In the genomic region with DNA sequence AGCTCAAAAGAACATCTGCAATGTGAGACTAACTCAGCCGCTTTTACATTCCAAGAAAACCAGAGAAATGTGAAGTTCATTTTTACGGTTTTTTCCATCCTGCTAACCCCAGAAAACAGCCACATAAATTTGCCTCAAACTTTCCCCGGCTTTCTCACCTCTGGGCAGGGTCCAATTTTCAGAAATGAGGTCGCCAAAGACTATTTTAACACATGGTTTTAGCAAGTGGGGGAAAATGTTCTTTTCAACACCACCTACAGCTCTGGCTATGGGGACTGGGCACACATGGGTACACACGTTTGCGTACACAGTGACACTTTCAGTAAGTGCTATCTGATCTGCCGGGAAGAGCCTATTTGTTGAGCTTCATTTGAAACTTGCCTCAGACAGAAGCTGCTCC, we compare ENCODE assay signal across 20 mouse cellular contexts. TPM values are rescaled to one million over a fixed set of nuclear protein-coding genes. Genes with fewer than 3 reads are reported as not detected.
A peak's percentile ranks its signal among the peaks of the same experiment; 100 is the strongest.
DNase-seq lines count a peak whose midpoint lies in the region; ATAC-seq and TF ChIP-seq lines count a peak whose summit lies in the region.
"Had no signal": no experiment of that assay in that cellular context is flagged by ENCODE, and none has a peak within 500 bp of the region (broad histone marks: within the 10 kb centered on the region; RNA-seq: fewer than 3 reads in every experiment).

No protein-coding gene starts in this region.

- ATAC-seq in limb, embryonic 15.5 days (ENCODE audit: insufficient number of reproducible peaks, low FRiP score, low TSS enrichment, low read depth): peak; percentile 35; the same call in 1 of the 2 replicates
- ATAC-seq: forebrain, embryonic 13.5 days; liver, embryonic 12.5 days; Patski had no signal

- WGBS in kidney, adult 2 months: 60% methylated on average over 7 of the region's 7 CpGs
- 29% methylated on average over 7 of the region's 7 CpGs for WGBS in limb, embryonic 15.5 days

- no peak overlapping the region for H3K4me2 ChIP-seq in limb, embryonic 15.5 days
- H3K4me2 ChIP-seq: forebrain, embryonic 13.5 days; hindbrain, embryonic 12.5 days; liver, embryonic 12.5 days had no signal

- DNase-seq in kidney, adult 2 months: peak; percentile 42
- no peak for DNase-seq in kidney, adult 8-10 months
- peak; percentile 56 for DNase-seq in right cerebral cortex, adult 18-20 months
- DNase-seq in right cerebral cortex, postnatal 14 days: no peak
- peak; percentile 23 for DNase-seq in kidney, postnatal 10 days
- no peak for DNase-seq in thymus, postnatal 14 days
- DNase-seq in heart, postnatal 36 days: no peak
- DNase-seq: adrenal gland, postnatal 10 days; cerebellum, adult 9-11 months; gastrocnemius, adult 2 months; lung, adult 2 months; lung, postnatal 36 days; retina, postnatal 1 day; thymus, postnatal 25 days had no signal

- TF ChIP-seq CTCF in kidney, adult 2 months (conservative IDR thresholded peaks at IDR 0.05; ENCODE audit: insufficient read depth, insufficient read length, low read depth, low read length): no peak

- H3K27me3 ChIP-seq in kidney, adult 2 months (replicated peaks; ENCODE audit: control insufficient read depth, insufficient read depth, low read length): no peaks in the 10 kb centered on the region
- H3K27me3 ChIP-seq in limb, embryonic 15.5 days: no peaks in the 10 kb centered on the region
- H3K27me3 ChIP-seq: forebrain, embryonic 13.5 days; hindbrain, embryonic 12.5 days; liver, embryonic 12.5 days; Patski had no signal

- H3K9ac ChIP-seq in limb, embryonic 15.5 days: no peak overlapping the region
- H3K9ac ChIP-seq: forebrain, embryonic 13.5 days; hindbrain, embryonic 12.5 days; liver, embryonic 12.5 days had no signal

- intact Hi-C loops in heart, postnatal 36 days (cut with DNase I): no loop called here

- H3K4me1 ChIP-seq in kidney, adult 2 months (ENCODE audit: control insufficient read depth, insufficient read depth, low read length): no peaks in the 10 kb centered on the region
- H3K4me1 ChIP-seq in limb, embryonic 15.5 days: peaks cover 34% of the 10 kb centered on the region
- H3K4me1 ChIP-seq: forebrain, embryonic 13.5 days; heart, embryonic 10.5 days; liver, embryonic 12.5 days had no signal

- no peak for TF ChIP-seq POLR2A in kidney, adult 2 months (IDR thresholded peaks at IDR 0.05; ENCODE audit: low read depth, low read length)

- no peaks in the 10 kb centered on the region for H3K36me3 ChIP-seq in kidney, adult 2 months (ENCODE audit: control insufficient read depth, insufficient read depth, low read length)
- no peaks in the 10 kb centered on the region for H3K36me3 ChIP-seq in limb, embryonic 15.5 days
- H3K36me3 ChIP-seq: heart, embryonic 10.5 days; hindbrain, embryonic 12.5 days; liver, embryonic 12.5 days had no signal

- H3K9me3 ChIP-seq in limb, embryonic 15.5 days: no peaks in the 10 kb centered on the region
- H3K9me3 ChIP-seq: forebrain, embryonic 13.5 days; heart, embryonic 10.5 days; hindbrain, embryonic 12.5 days; liver, embryonic 12.5 days had no signal

- H3K4me3 ChIP-seq in kidney, adult 2 months (ENCODE audit: insufficient read depth, low read depth, low read length): no peak overlapping the region
- H3K4me3 ChIP-seq in limb, embryonic 15.5 days: no peak overlapping the region
- H3K4me3 ChIP-seq: forebrain, embryonic 13.5 days; gastrocnemius, adult 2 months; heart, embryonic 10.5 days; hindbrain, embryonic 12.5 days; liver, embryonic 12.5 days had no signal

- 0 out of 2 replicates have a peak overlapping the region, but pooled peaks have one; percentile 16 for H3K27ac ChIP-seq in kidney, adult 2 months (ENCODE audit: insufficient read depth, low read depth, low read length)
- H3K27ac ChIP-seq in limb, embryonic 15.5 days: peak overlapping the region; percentile 88
- H3K27ac ChIP-seq: forebrain, embryonic 13.5 days; gastrocnemius, adult 2 months; heart, embryonic 10.5 days; hindbrain, embryonic 12.5 days; liver, embryonic 12.5 days had no signal

RNA-seq across cellular contexts. Expression of a gene that starts 40.5 kb away (rescaled TPM):
- 4.9 and 7.0 TPM in 2 replicates for polyA plus RNA-seq in kidney, adult 2 months (2012; rRNA removed)
- polyA plus RNA-seq in limb, embryonic 15.5 days (2015; fragmentation: Nextera tagmentation; extraction: Ambion mirVana): 11.5 and 12.0 TPM in 2 replicates
- 1 to 10 TPM; 2.1 to 2.4 TPM for total RNA-seq in heart, postnatal 36 days (2021)

Comparison
In these comparisons a context has a peak if more than half of its experiments do, and no peak if none do; other contexts are left out.
1. DNase-seq: peak in kidney, adult 2 months (single experiment), right cerebral cortex, adult 18-20 months (single experiment) and kidney, postnatal 10 days (single experiment); none in kidney, adult 8-10 months (0 of 2), right cerebral cortex, postnatal 14 days (single experiment), thymus, postnatal 14 days (single experiment) and heart, postnatal 36 days (0 of 2).